Mouse (Mus musculus) hindbrain, embryonic 16.5 days (tissue): ENCODE data around the gene St5. TPM values are rescaled to one million over a fixed set of nuclear protein-coding genes. Genes with fewer than 3 reads are reported as not detected.

Source experiments
- ATAC-seq: fragments of 200-750 bp; cut with Nextera tagmentation; 2 replicates; pipeline ENCODE4 v1.8.0; 2017; ENCODE audit warnings: moderate TSS enrichment, moderate library complexity
- H3K27ac ChIP-seq: fragments of 300-500 bp; sonication (generic); 2 replicates; pipeline ENCODE4 v1.5.1; 2014; ENCODE audit warnings: low read depth, mild to moderate bottlenecking, control low read depth, low read length, moderate library complexity
- H3K27me3 ChIP-seq: fragments of 300-500 bp; sonication (generic); replicated peaks from 2 replicates; pipeline ENCODE4 v1.6.1; 2014; ENCODE audit warnings: low read length; ENCODE audit not compliant: control insufficient read depth, insufficient read depth
- H3K36me3 ChIP-seq: fragments of 300-500 bp; sonication (generic); 2 replicates; pipeline ENCODE4 v1.6.1; 2014; ENCODE audit warnings: mild to moderate bottlenecking, low read length, moderate library complexity, mixed read lengths; ENCODE audit not compliant: control insufficient read depth, insufficient read depth
- H3K4me1 ChIP-seq: fragments of 300-500 bp; sonication (generic); 2 replicates; pipeline ENCODE4 v1.6.1; 2014; ENCODE audit warnings: low read depth, low read length; ENCODE audit not compliant: control insufficient read depth, insufficient read depth
- H3K4me2 ChIP-seq: fragments of 300-500 bp; sonication (generic); 2 replicates; pipeline ENCODE4 v1.6.1; 2014; ENCODE audit warnings: mild to moderate bottlenecking, low read length, control low read depth, moderate library complexity
- H3K4me3 ChIP-seq: fragments of 300-500 bp; sonication (generic); 2 replicates; pipeline ENCODE4 v1.5.1; 2014; ENCODE audit warnings: mild to moderate bottlenecking, low read length, control low read depth, moderate library complexity
- H3K9ac ChIP-seq: fragments of 300-500 bp; sonication (generic); 2 replicates; pipeline ENCODE4 v1.6.1; 2014; ENCODE audit warnings: low read depth, mild to moderate bottlenecking, control low read depth, low read length, moderate library complexity
- H3K9me3 ChIP-seq: fragments of 300-500 bp; sonication (generic); 2 replicates; pipeline ENCODE4 v1.6.1; 2014; ENCODE audit warnings: mild to moderate bottlenecking, low read length, moderate library complexity; ENCODE audit not compliant: control insufficient read depth
- WGBS: fragments of 180-500 bp; shearing (Covaris S2); extraction: QIAGEN DNeasy Blood & Tissue Kit; methylation state at CpG from one replicate; pipeline ENCODE4 v1.1.7; 2014; 5-methylcytosine and 5-hydroxymethylcytosine counted together
- polyA plus RNA-seq: library from polyadenylated mRNA; unstranded; fragments of >200 nt; fragmentation: Nextera tagmentation; extraction: Ambion mirVana; gene quantifications from 2 replicates; pipeline ENCODE4 v1.2.1, GENCODE M21; 2015

The St5 gene
- polyA plus RNA-seq, 1 experiment from 2014 or later = 21.3 TPM

- H3K36me3 ChIP-seq = no peaks in the 10 kb centered on the region
- H3K27me3 ChIP-seq = no peaks in the 10 kb centered on the region
- H3K4me1 ChIP-seq = peaks cover 11% of the 10 kb centered on the region
- H3K9ac ChIP-seq = no peak overlapping the region
- 29% methylated on average over 4 of the region's 4 CpGs for WGBS
- no peak overlapping the region for H3K4me3 ChIP-seq
- no peaks in the 10 kb centered on the region for H3K9me3 ChIP-seq
- peak overlapping the region; percentile 64 for H3K27ac ChIP-seq
- no peak overlapping the region for H3K4me2 ChIP-seq
- ATAC-seq = peak; percentile 93
These were observed 166.9 kb downstream of the St5 start for GRCm38 (mm10) chr7:109536451-109536946.

- Histone ChIP-seq H3K4me3 (no peak overlapping the region), H3K27me3 (no peaks in the 10 kb centered on the region), H3K4me1 (peaks cover 11% of the 10 kb centered on the region), H3K27ac (no peak overlapping the region), H3K9ac (no peak overlapping the region), H3K36me3 (no peaks in the 10 kb centered on the region), H3K9me3 (no peaks in the 10 kb centered on the region), H3K4me2 (no peak overlapping the region)
- no peak for ATAC-seq
- WGBS = 93% methylated on average over 3 of the region's 3 CpGs
These were observed 168.5 kb downstream of the St5 start for GRCm38 (mm10) chr7:109534921-109535320.

DNA sequence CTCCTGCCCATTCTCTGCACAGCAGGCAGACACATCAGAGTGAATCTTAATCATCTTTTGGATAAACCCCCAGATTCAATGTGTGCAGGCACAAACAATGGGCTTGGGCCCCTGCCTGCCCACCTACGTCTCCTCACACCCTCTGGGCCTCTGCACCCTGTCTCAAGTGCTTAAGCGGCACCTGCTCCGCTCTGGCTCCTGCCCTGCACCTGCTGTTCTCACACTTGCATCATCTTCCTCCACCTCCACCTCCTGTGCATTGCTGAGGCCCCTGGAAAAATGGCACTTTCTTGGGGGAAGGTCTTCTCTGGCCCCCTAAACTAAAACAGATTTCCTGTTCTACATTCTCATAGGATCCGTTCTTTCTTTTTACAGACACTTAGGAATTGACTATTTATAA is 169.5 kb downstream of the St5 start:
- WGBS = 84% methylated on average over 4 of the region's 4 CpGs
- ATAC-seq = no peak
- H3K4me1 ChIP-seq = peaks cover 11% of the 10 kb centered on the region

GRCm38 (mm10) chr7:109533129-109533528 is 170.3 kb downstream of the St5 start:
- H3K27ac ChIP-seq = no peak overlapping the region
- H3K9ac ChIP-seq = no peak overlapping the region
- 81% methylated on average over 4 of the region's 4 CpGs for WGBS
- ATAC-seq = no peak
- no peak overlapping the region for H3K4me3 ChIP-seq
- H3K27me3 ChIP-seq = no peaks in the 10 kb centered on the region
- H3K4me1 ChIP-seq = peaks cover 11% of the 10 kb centered on the region
- H3K4me2 ChIP-seq = no peak overlapping the region
- no peaks in the 10 kb centered on the region for H3K9me3 ChIP-seq
- H3K36me3 ChIP-seq = no peaks in the 10 kb centered on the region

More for the DNA sequence above, 169.5 kb downstream of the St5 start:
- no peaks in the 10 kb centered on the region for H3K9me3 ChIP-seq
- no peak overlapping the region for H3K9ac ChIP-seq
- H3K4me2 ChIP-seq = no peak overlapping the region
- H3K4me3 ChIP-seq = no peak overlapping the region
- H3K36me3 ChIP-seq = no peaks in the 10 kb centered on the region
- H3K27me3 ChIP-seq = no peaks in the 10 kb centered on the region
- no peak overlapping the region for H3K27ac ChIP-seq

DNA sequence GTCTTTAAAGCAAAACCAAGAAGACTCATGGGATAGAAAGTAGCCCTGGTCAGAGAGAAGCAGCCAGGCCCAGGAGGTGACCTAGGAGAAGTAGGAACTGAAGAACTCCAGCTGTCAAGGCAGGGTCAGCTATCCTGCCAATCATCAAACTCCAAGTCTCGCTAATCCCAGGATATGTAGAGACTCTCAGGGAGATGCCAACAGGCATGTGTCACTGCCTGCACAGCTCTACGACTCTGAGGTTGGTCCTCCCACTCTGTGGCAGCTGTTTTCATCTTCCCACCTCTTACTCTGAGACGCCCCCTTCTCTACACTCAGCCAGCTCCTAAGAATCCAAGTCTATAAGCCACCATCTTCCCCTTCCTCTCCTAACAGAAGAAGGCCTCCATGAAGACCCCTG is 170.7 kb downstream of the St5 start:
- WGBS = 82% methylated on average over 3 of the region's 3 CpGs
- Histone ChIP-seq H3K9ac (no peak overlapping the region), H3K4me1 (peaks cover 11% of the 10 kb centered on the region), H3K9me3 (no peaks in the 10 kb centered on the region), H3K36me3 (no peaks in the 10 kb centered on the region), H3K27ac (no peak overlapping the region), H3K4me3 (no peak overlapping the region), H3K27me3 (no peaks in the 10 kb centered on the region), H3K4me2 (no peak overlapping the region)
- no peak for ATAC-seq

- H3K36me3 ChIP-seq = no peaks in the 10 kb centered on the region
- no peak overlapping the region for H3K4me2 ChIP-seq
- H3K9me3 ChIP-seq = no peaks in the 10 kb centered on the region
- no peak overlapping the region for H3K4me3 ChIP-seq
- ATAC-seq = no peak
- no peaks in the 10 kb centered on the region for H3K27me3 ChIP-seq
- H3K27ac ChIP-seq = no peak overlapping the region
- peaks cover 6% of the 10 kb centered on the region for H3K4me1 ChIP-seq
- WGBS = 86% methylated on average over 5 of the region's 5 CpGs
- H3K9ac ChIP-seq = no peak overlapping the region
These were observed 171.9 kb downstream of the St5 start for GRCm38 (mm10) chr7:109531501-109531900.

DNA sequence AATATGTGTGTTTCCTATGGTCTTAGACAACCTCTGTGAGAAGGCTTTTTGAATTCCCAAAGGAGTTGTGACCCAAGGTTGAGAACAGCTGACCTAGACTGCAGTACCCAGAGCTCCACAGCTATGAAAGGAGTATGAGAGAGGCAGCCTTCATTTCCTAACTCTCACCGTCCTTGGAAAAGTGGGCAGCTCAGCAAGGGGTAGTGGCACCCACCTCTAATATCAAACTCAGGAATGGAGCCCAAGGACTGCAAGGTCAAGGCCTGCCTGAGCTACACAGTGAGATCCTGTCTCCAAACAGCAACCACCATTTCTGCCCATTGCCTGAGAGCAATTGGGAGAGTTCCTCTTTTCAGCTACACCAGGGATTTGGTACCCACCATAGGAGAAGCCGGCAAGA is 173.7 kb downstream of the St5 start:
- Histone ChIP-seq H3K4me1 (no peaks in the 10 kb centered on the region), H3K27ac (no peak overlapping the region), H3K36me3 (peaks cover 11% of the 10 kb centered on the region), H3K9ac (no peak overlapping the region), H3K4me2 (no peak overlapping the region), H3K27me3 (no peaks in the 10 kb centered on the region), H3K9me3 (no peaks in the 10 kb centered on the region), H3K4me3 (no peak overlapping the region)
- no peak for ATAC-seq
- WGBS = 79% methylated on average over 2 of the region's 2 CpGs

- peaks cover 21% of the 10 kb centered on the region for H3K36me3 ChIP-seq
- H3K27me3 ChIP-seq = no peaks in the 10 kb centered on the region
- no peak overlapping the region for H3K27ac ChIP-seq
- 10% methylated on average over 3 of the region's 3 CpGs for WGBS
- peak; percentile 88 for ATAC-seq
- H3K9me3 ChIP-seq = no peaks in the 10 kb centered on the region
- no peak overlapping the region for H3K4me3 ChIP-seq
- no peaks in the 10 kb centered on the region for H3K4me1 ChIP-seq
- H3K4me2 ChIP-seq = no peak overlapping the region
- H3K9ac ChIP-seq = no peak overlapping the region
These were observed 175.0 kb downstream of the St5 start for GRCm38 (mm10) chr7:109528356-109528755.

DNA sequence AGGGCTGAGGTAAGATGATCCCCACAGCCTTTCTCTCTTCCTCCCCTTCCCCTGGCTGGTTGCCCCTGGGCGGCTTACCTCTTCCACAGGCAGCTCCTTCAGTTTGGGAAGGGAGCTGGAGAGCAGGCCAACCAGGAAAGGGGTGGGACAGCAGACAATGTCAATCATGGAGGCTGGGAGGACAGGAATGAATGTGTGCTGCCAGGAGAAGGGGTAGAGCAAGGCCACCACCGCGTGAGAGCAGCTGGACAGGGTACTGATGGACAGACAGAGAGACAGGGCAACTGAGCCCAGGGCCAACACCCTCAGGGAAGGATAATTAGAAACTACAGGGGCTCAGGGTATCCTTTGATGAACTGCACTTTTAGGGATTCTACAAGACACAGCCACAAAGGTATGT is 175.9 kb downstream of the St5 start:
- Histone ChIP-seq H3K36me3 (peaks cover 26% of the 10 kb centered on the region), H3K27ac (no peak overlapping the region), H3K4me1 (no peaks in the 10 kb centered on the region), H3K4me2 (no peak overlapping the region), H3K4me3 (no peak overlapping the region), H3K9me3 (no peaks in the 10 kb centered on the region), H3K27me3 (no peaks in the 10 kb centered on the region), H3K9ac (no peak overlapping the region)
- WGBS = 71% methylated on average over 3 of the region's 3 CpGs
- ATAC-seq = no peak
